Mouse (Mus musculus) MEL (cell line): Measurements from ENCODE around the gene Ttc30a1. TPM values are rescaled to one million over a fixed set of nuclear protein-coding genes. Genes with fewer than 3 reads are reported as not detected.

ENCODE experiments used
- DNase-seq: peaks from one replicate; pipeline ENCODE4 v3.0.0; 2011; ENCODE audit warnings: low read depth, low spot score
- H3K27ac ChIP-seq: 2 replicates; pipeline ENCODE4 v1.5.1; 2012; ENCODE audit warnings: low read depth, mild to moderate bottlenecking, control low read depth, low read length, moderate library complexity; ENCODE audit not compliant: control insufficient read depth
- H3K27me3 ChIP-seq, 2 experiments: fragments of 150-350 bp in 1 of 2; sonication (generic) in 1 of 2; 2 replicates each; pipeline ENCODE4 v1.6.1; 2012; ENCODE audit warnings: low read length in 2 of 2, mild to moderate bottlenecking in 2 of 2, improper control_type of control experiment in 1 of 2, moderate library complexity in 1 of 2; ENCODE audit not compliant: insufficient read depth in 2 of 2, control insufficient read depth in 1 of 2
- H3K36me3 ChIP-seq, 2 experiments: 2 replicates each; pipeline ENCODE4 v1.6.1; 2012 to 2014; ENCODE audit warnings: low read length in 2 of 2, improper control_type of control experiment in 1 of 2, inconsistent platforms in 1 of 2, mild to moderate bottlenecking in 1 of 2; ENCODE audit not compliant: insufficient read depth in 2 of 2, control insufficient read depth in 1 of 2
- H3K4me1 ChIP-seq, 2 experiments: fragments of 150-350 bp in 1 of 2; sonication (generic) in 1 of 2; 2 replicates each; pipeline ENCODE4 v1.6.1; 2012; ENCODE audit warnings: low read length in 2 of 2, improper control_type of control experiment in 1 of 2, mild to moderate bottlenecking in 1 of 2; ENCODE audit not compliant: insufficient read depth in 2 of 2, control insufficient read depth in 1 of 2
- H3K4me3 ChIP-seq, 2 experiments: fragments of 150-350 bp in 1 of 2; sonication (generic) in 1 of 2; 2 replicates each; pipeline ENCODE4 v1.5.1; 2012; ENCODE audit warnings: low read depth in 2 of 2, low read length in 2 of 2, mild to moderate bottlenecking in 2 of 2, moderate library complexity in 2 of 2, control low read depth in 1 of 2, improper control_type of control experiment in 1 of 2; ENCODE audit not compliant: control insufficient read depth in 1 of 2, insufficient read depth in 1 of 2
- H3K79me2 ChIP-seq: 2 replicates; pipeline ENCODE4 v1.6.1; 2012; ENCODE audit warnings: mild to moderate bottlenecking, low read length, moderate library complexity; ENCODE audit not compliant: control insufficient read depth, poor library complexity, insufficient read depth
- H3K9ac ChIP-seq: 2 replicates; pipeline ENCODE4 v1.6.1; 2012; ENCODE audit warnings: low read depth, mild to moderate bottlenecking, control low read depth, low read length, moderate library complexity; ENCODE audit not compliant: control insufficient read depth, poor library complexity, severe bottlenecking
- H3K9me3 ChIP-seq: fragments of 150-350 bp; sonication (generic); replicated peaks from 2 replicates; pipeline ENCODE4 v1.6.1; 2012; ENCODE audit warnings: mild to moderate bottlenecking, low read length, improper control_type of control experiment, moderate library complexity; ENCODE audit not compliant: insufficient read depth
- CTCF ChIP-seq, 3 experiments: IDR thresholded peaks in 2 of 3; conservative IDR thresholded peaks in 1 of 3; 2 replicates each; pipeline ENCODE4 v1.5.1; 2011 to 2012; ENCODE audit warnings: low read length in 3 of 3, low read depth in 2 of 3, mild to moderate bottlenecking in 2 of 3, improper control_type of control experiment in 1 of 3, inconsistent platforms in 1 of 3, mixed read lengths in 1 of 3, moderate library complexity in 1 of 3; ENCODE audit not compliant: control insufficient read depth in 1 of 3, insufficient read depth in 1 of 3, poor library complexity in 1 of 3, severe bottlenecking in 1 of 3
- E2F4 ChIP-seq: IDR thresholded peaks from 2 replicates; pipeline ENCODE4 v1.6.1; 2011; ENCODE audit warnings: low read depth, low read length, improper control_type of control experiment, borderline replicate concordance
- EP300 ChIP-seq, 2 experiments: IDR thresholded peaks; 2 replicates each; pipeline ENCODE4 v1.6.1; 2011; ENCODE audit warnings: improper control_type of control experiment in 2 of 2, low read length in 2 of 2, low read depth in 1 of 2, mild to moderate bottlenecking in 1 of 2
- HCFC1 ChIP-seq: IDR thresholded peaks from 2 replicates; pipeline ENCODE4 v1.6.1; 2012; ENCODE audit warnings: low read depth, mild to moderate bottlenecking, inconsistent platforms, low read length, improper control_type of control experiment, moderate library complexity
- KAT2A ChIP-seq: conservative IDR thresholded peaks from 2 replicates; pipeline ENCODE4 v1.6.1; 2012; ENCODE audit warnings: low read depth, low read length, improper control_type of control experiment, inconsistent platforms
- MAX ChIP-seq: IDR thresholded peaks from 2 replicates; pipeline ENCODE4 v1.6.1; 2011; ENCODE audit warnings: low read length, improper control_type of control experiment
- MEF2A ChIP-seq: IDR thresholded peaks from 2 replicates; pipeline ENCODE4 v1.6.1; 2014; ENCODE audit warnings: low read depth, mild to moderate bottlenecking, inconsistent platforms, low read length, improper control_type of control experiment; ENCODE audit not compliant: poor library complexity, insufficient replicate concordance, severe bottlenecking; ENCODE audit errors: extremely low read depth
- MXI1 ChIP-seq: IDR thresholded peaks from 2 replicates; pipeline ENCODE4 v1.6.1; 2011; ENCODE audit warnings: mild to moderate bottlenecking, low read depth, low read length, improper control_type of control experiment
- NRF1 ChIP-seq: IDR thresholded peaks from 2 replicates; pipeline ENCODE4 v1.6.1; 2014; ENCODE audit warnings: low read depth, mild to moderate bottlenecking, inconsistent platforms, low read length, improper control_type of control experiment, moderate library complexity; ENCODE audit not compliant: poor library complexity, insufficient read depth, severe bottlenecking
- POLR2A ChIP-seq, 2 experiments: IDR thresholded peaks; 2 replicates each; pipeline ENCODE4 v1.6.1; 2011 to 2012; ENCODE audit warnings: low read length in 2 of 2, mild to moderate bottlenecking in 2 of 2, control low read depth in 1 of 2, improper control_type of control experiment in 1 of 2, low read depth in 1 of 2, moderate library complexity in 1 of 2; ENCODE audit not compliant: control insufficient read depth in 1 of 2, insufficient read depth in 1 of 2, poor library complexity in 1 of 2
- POLR2AphosphoS2 ChIP-seq: IDR thresholded peaks from 2 replicates; pipeline ENCODE4 v1.6.1; 2011; ENCODE audit warnings: low read length, improper control_type of control experiment
- RCOR1 ChIP-seq: IDR thresholded peaks from 2 replicates; pipeline ENCODE4 v1.6.1; 2012; ENCODE audit warnings: low read depth, mild to moderate bottlenecking, inconsistent platforms, low read length, improper control_type of control experiment
- SIN3A ChIP-seq: IDR thresholded peaks from 2 replicates; pipeline ENCODE4 v1.6.1; 2012; ENCODE audit warnings: low read length, improper control_type of control experiment, inconsistent platforms
- SMC3 ChIP-seq: IDR thresholded peaks from 2 replicates; pipeline ENCODE4 v1.6.1; 2011; ENCODE audit warnings: low read depth, low read length, improper control_type of control experiment
- TAL1 ChIP-seq: IDR thresholded peaks from 2 replicates; pipeline ENCODE4 v1.6.1; 2012; ENCODE audit warnings: mild to moderate bottlenecking, inconsistent platforms, low read length, moderate library complexity, mixed read lengths
- TCF12 ChIP-seq: IDR thresholded peaks from 2 replicates; pipeline ENCODE4 v1.6.1; 2014; ENCODE audit warnings: low read depth, mild to moderate bottlenecking, inconsistent platforms, low read length, improper control_type of control experiment, moderate library complexity
- USF1 ChIP-seq: IDR thresholded peaks from 2 replicates; pipeline ENCODE4 v1.6.1; 2014; ENCODE audit warnings: low read depth, mild to moderate bottlenecking, inconsistent platforms, low read length, improper control_type of control experiment, moderate library complexity
- USF2 ChIP-seq, 2 experiments: IDR thresholded peaks; 2 replicates each; pipeline ENCODE4 v1.6.1; 2011 to 2012; ENCODE audit warnings: improper control_type of control experiment in 2 of 2, low read length in 2 of 2, borderline replicate concordance in 1 of 2, inconsistent platforms in 1 of 2, low read depth in 1 of 2, mild to moderate bottlenecking in 1 of 2; ENCODE audit not compliant: insufficient read depth in 1 of 2
- ZC3H11A ChIP-seq: IDR thresholded peaks from 2 replicates; pipeline ENCODE4 v1.6.1; 2012; ENCODE audit warnings: low read depth, mild to moderate bottlenecking, inconsistent platforms, low read length, improper control_type of control experiment
- ZMIZ1 ChIP-seq: IDR thresholded peaks from 2 replicates; pipeline ENCODE4 v1.6.1; 2012; ENCODE audit warnings: low read depth, mild to moderate bottlenecking, inconsistent platforms, low read length, improper control_type of control experiment, moderate library complexity
- ZNF384 ChIP-seq: IDR thresholded peaks from 2 replicates; pipeline ENCODE4 v1.6.1; 2012; ENCODE audit warnings: low read depth, mild to moderate bottlenecking, inconsistent platforms, low read length, improper control_type of control experiment
- polyA plus RNA-seq, 2 experiments: library from polyadenylated mRNA; stranded (reverse) in 1 of 2; unstranded in 1 of 2; fragments of >175 nt in 1 of 2; fragments of >200 nt in 1 of 2; gene quantifications; 2 replicates each; pipeline versions ENCODE4 v1.2.1 to v1.2.4; 2012; ENCODE audit warnings: low replicate concordance in 2 of 2, low read depth in 1 of 2; ENCODE audit not compliant: insufficient read length in 2 of 2, insufficient read depth in 1 of 2, missing spikeins in 1 of 2
- total RNA-seq: library from RNA; depleted of rRNA; stranded (reverse); fragments of 300-350 nt; gene quantifications from 2 replicates; pipeline ENCODE4 v1.2.3, GENCODE M21; 2012

The Ttc30a1 gene
- total and polyA plus RNA-seq, 3 experiments, result not detected

GRCm38 (mm10) chr2:76006194-76006593 lies 24.4 kb upstream of the Ttc30a1 start:
- TF ChIP-seq NRF1, result no peak
- TF ChIP-seq MXI1, result no peak
- TF ChIP-seq ZMIZ1, result no peak
- TF ChIP-seq HCFC1, result no peak
- no peak for TF ChIP-seq CTCF (IDR thresholded peaks at IDR 0.05 in 2 of 3, conservative IDR thresholded peaks at IDR 0.05 in 1 of 3; ENCODE audit: control insufficient read depth in 1 of 3, insufficient read depth in 1 of 3, low read depth in 2 of 3, low read length in 3 of 3, poor library complexity in 1 of 3, severe bottlenecking in 1 of 3)
- no peak for TF ChIP-seq E2F4
- TF ChIP-seq TCF12, result no peak
- TF ChIP-seq USF2 (IDR thresholded peaks at IDR 0.05; ENCODE audit: borderline replicate concordance in 1 of 2, insufficient read depth in 1 of 2, low read depth in 1 of 2, low read length in 2 of 2), result no peak
- TF ChIP-seq EP300 (IDR thresholded peaks at IDR 0.05; ENCODE audit: low read depth in 1 of 2, low read length in 2 of 2), result no peak
- TF ChIP-seq RCOR1, result no peak
- TF ChIP-seq ZNF384, result no peak
- no peak for TF ChIP-seq SMC3
- no peak for TF ChIP-seq KAT2A
- TF ChIP-seq MAX, result no peak
- no peak for TF ChIP-seq POLR2AphosphoS2
- no peak for TF ChIP-seq USF1
- no peak for TF ChIP-seq SIN3A
- TF ChIP-seq, all 39 proteins: peak for 0
- Histone ChIP-seq H3K4me3 (no peak overlapping the region), H3K27me3 (peaks cover 0 to 2% of the 10 kb centered on the region in 2 experiments; a peak in 3 of 4 replicates), H3K36me3 (no peaks in the 10 kb centered on the region), H3K27ac (no peak overlapping the region), H3K4me1 (no peaks in the 10 kb centered on the region), H3K79me2 (no peaks in the 10 kb centered on the region), H3K9me3 (no peaks in the 10 kb centered on the region), H3K9ac (no peak overlapping the region)
- no peak for DNase-seq

- no peak for DNase-seq
Observed at GRCm38 (mm10) chr2:76002899-76003298, 21.1 kb upstream of the Ttc30a1 start.

More at GRCm38 (mm10) chr2:76002899-76003298, 21.1 kb upstream of the Ttc30a1 start:
- TF ChIP-seq MEF2A, result no peak
- TF ChIP-seq ZMIZ1, result no peak
- no peak for TF ChIP-seq TAL1
- no peak for TF ChIP-seq ZC3H11A
- no peak for TF ChIP-seq EP300 (IDR thresholded peaks at IDR 0.05; ENCODE audit: low read depth in 1 of 2, low read length in 2 of 2)
- no peak for TF ChIP-seq SMC3
- TF ChIP-seq POLR2A (IDR thresholded peaks at IDR 0.05; ENCODE audit: control insufficient read depth in 1 of 2, insufficient read depth in 1 of 2, low read depth in 1 of 2, low read length in 2 of 2, poor library complexity in 1 of 2), result no peak
- TF ChIP-seq CTCF (IDR thresholded peaks at IDR 0.05 in 2 of 3, conservative IDR thresholded peaks at IDR 0.05 in 1 of 3; ENCODE audit: control insufficient read depth in 1 of 3, insufficient read depth in 1 of 3, low read depth in 2 of 3, low read length in 3 of 3, poor library complexity in 1 of 3, severe bottlenecking in 1 of 3), result no peak
- no peak for TF ChIP-seq ZNF384
- no peak for TF ChIP-seq HCFC1
- Histone ChIP-seq H3K27ac (no peak overlapping the region), H3K4me1 (no peaks in the 10 kb centered on the region), H3K36me3 (no peaks in the 10 kb centered on the region), H3K9me3 (no peaks in the 10 kb centered on the region), H3K9ac (no peak overlapping the region), H3K27me3 (peaks cover 0 to 3% of the 10 kb centered on the region in 2 experiments; a peak in 3 of 4 replicates), H3K79me2 (no peaks in the 10 kb centered on the region), H3K4me3 (no peak overlapping the region)
